Mouse (Mus musculus): ENCODE measurements around the gene Lrrc25. TPM values are rescaled to one million over a fixed set of nuclear protein-coding genes. Genes with fewer than 3 reads are reported as not detected.

Lrrc25 gene
- polyA plus RNA-seq, 1 experiment, result not detected

DNA sequence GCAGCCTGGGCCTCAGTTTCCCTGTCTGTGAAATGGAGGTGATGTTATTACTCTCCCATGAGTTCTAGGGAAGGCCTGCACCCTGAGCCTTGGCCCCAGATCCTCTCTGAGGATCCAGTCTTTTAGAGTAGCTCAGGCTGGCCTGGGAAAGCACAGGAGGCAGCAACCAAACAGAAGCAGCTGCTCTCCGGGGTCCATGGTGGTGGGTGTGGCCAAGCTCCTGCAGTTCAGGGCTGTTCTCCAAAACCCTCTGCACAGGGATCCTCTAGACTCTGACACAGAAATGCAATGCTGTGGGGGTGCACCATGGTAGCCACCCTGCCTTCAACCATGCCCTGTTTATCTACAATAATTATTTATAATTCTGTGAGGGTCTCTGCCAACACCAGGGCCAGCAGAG, 2.2 kb upstream of the Lrrc25 start:
- H3K27me3 ChIP-seq (ENCODE audit: control insufficient read depth, insufficient read depth, insufficient read length), result no peaks in the 10 kb centered on the region
- TF ChIP-seq REST (IDR thresholded peaks at IDR 0.05; ENCODE audit: insufficient read depth, insufficient read length) (no peak), TCF3 (IDR thresholded peaks at IDR 0.05; ENCODE audit: insufficient read length, low read depth) (no peak), MYOD1 (IDR thresholded peaks at IDR 0.05; ENCODE audit: control insufficient read depth in 1 of 3, insufficient read length in 2 of 3, low read depth in 2 of 3) (peak in 1 of 3 experiments; percentile 27), E2F4 (IDR thresholded peaks at IDR 0.05; ENCODE audit: insufficient read depth) (no peak), USF1 (IDR thresholded peaks at IDR 0.05; ENCODE audit: low read depth) (no peak), TCF12 (IDR thresholded peaks at IDR 0.05; ENCODE audit: insufficient read depth, poor library complexity, severe bottlenecking) (no peak), SRF (IDR thresholded peaks at IDR 0.05; ENCODE audit: control insufficient read depth, insufficient read length, low read depth) (no peak), MAX (IDR thresholded peaks at IDR 0.05; ENCODE audit: low read depth) (no peak), MYOG (IDR thresholded peaks at IDR 0.05; ENCODE audit: control insufficient read depth in 1 of 3, insufficient read depth in 1 of 3, insufficient read length in 2 of 3, low read depth in 2 of 3) (peak in 1 of 3 experiments; percentile 44), POLR2AphosphoS2 (IDR thresholded peaks at IDR 0.05; ENCODE audit: insufficient read length, low read depth) (no peak)
- no peak overlapping the region for H3K4me3 ChIP-seq
- no peaks in the 10 kb centered on the region for H3K36me3 ChIP-seq (ENCODE audit: control insufficient read depth, insufficient read depth)
- H3K4me2 ChIP-seq (ENCODE audit: low read depth), result no peak overlapping the region
- no peak overlapping the region for H3ac ChIP-seq (ENCODE audit: control insufficient read depth, insufficient read length)
- no peaks in the 10 kb centered on the region for H3K79me2 ChIP-seq (ENCODE audit: control insufficient read depth, insufficient read depth)

GRCm38 (mm10) chr8:70614469-70614868, 1.5 kb upstream of the Lrrc25 start:
- H3K4me2 ChIP-seq (ENCODE audit: low read depth), result no peak overlapping the region
- H3K4me3 ChIP-seq, result no peak overlapping the region
- no peaks in the 10 kb centered on the region for H3K27me3 ChIP-seq (ENCODE audit: control insufficient read depth, insufficient read depth, insufficient read length)
- H3K79me2 ChIP-seq (ENCODE audit: control insufficient read depth, insufficient read depth), result no peaks in the 10 kb centered on the region
- no peak overlapping the region for H3ac ChIP-seq (ENCODE audit: control insufficient read depth, insufficient read length)
- no peaks in the 10 kb centered on the region for H3K36me3 ChIP-seq (ENCODE audit: control insufficient read depth, insufficient read depth)
- TF ChIP-seq MYOG (IDR thresholded peaks at IDR 0.05; ENCODE audit: control insufficient read depth in 1 of 3, insufficient read depth in 1 of 3, insufficient read length in 2 of 3, low read depth in 2 of 3) (no peak), CEBPB (IDR thresholded peaks at IDR 0.05; ENCODE audit: insufficient read depth, poor library complexity, severe bottlenecking) (no peak)

GRCm38 (mm10) chr8:70615281-70615680, 674 bp upstream of the Lrrc25 start:
- Histone ChIP-seq H3ac (ENCODE audit: control insufficient read depth, insufficient read length) (no peak overlapping the region), H3K4me3 (no peak overlapping the region), H3K4me2 (ENCODE audit: low read depth) (no peak overlapping the region), H3K36me3 (ENCODE audit: control insufficient read depth, insufficient read depth) (no peaks in the 10 kb centered on the region), H3K27me3 (ENCODE audit: control insufficient read depth, insufficient read depth, insufficient read length) (no peaks in the 10 kb centered on the region), H3K79me2 (ENCODE audit: control insufficient read depth, insufficient read depth) (no peaks in the 10 kb centered on the region)
- TF ChIP-seq USF1 (IDR thresholded peaks at IDR 0.05; ENCODE audit: low read depth), result no peak

DNA sequence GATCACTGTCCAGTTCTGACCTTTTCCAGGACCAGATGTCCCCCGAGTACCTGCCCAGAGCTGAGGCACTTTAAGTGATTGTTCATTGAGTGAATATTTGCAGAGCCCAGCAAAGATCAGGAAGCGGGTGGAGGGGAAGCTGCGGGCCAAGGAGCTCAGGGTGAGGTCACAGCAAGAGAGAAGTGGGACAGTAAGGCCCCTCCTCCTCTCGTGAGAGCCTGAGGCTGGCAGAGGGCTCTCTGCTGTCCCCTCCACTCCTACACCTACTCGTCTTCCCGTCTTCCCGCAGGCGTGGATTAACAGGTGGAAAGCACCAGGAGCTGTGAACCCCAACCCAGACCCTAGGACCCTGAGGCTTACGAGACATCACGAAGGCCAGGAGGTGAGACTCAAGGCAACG, 690 bp downstream of the Lrrc25 start:
- no peak for TF ChIP-seq USF1 (IDR thresholded peaks at IDR 0.05; ENCODE audit: low read depth)
- no peak for TF ChIP-seq POLR2A (IDR thresholded peaks at IDR 0.05; ENCODE audit: insufficient read length, low read depth)
- TF ChIP-seq SRF (IDR thresholded peaks at IDR 0.05; ENCODE audit: control insufficient read depth, insufficient read length, low read depth), result no peak
- no peak for TF ChIP-seq TCF12 (IDR thresholded peaks at IDR 0.05; ENCODE audit: insufficient read depth, poor library complexity, severe bottlenecking)
- TF ChIP-seq CEBPB (IDR thresholded peaks at IDR 0.05; ENCODE audit: insufficient read depth, poor library complexity, severe bottlenecking), result no peak
- TF ChIP-seq POLR2AphosphoS2 (IDR thresholded peaks at IDR 0.05; ENCODE audit: insufficient read length, low read depth), result no peak
- TF ChIP-seq MAX (IDR thresholded peaks at IDR 0.05; ENCODE audit: low read depth), result no peak
- TF ChIP-seq MYOD1 (IDR thresholded peaks at IDR 0.05; ENCODE audit: control insufficient read depth in 1 of 3, insufficient read length in 2 of 3, low read depth in 2 of 3), result no peak
- no peak for TF ChIP-seq TCF3 (IDR thresholded peaks at IDR 0.05; ENCODE audit: insufficient read length, low read depth)
- TF ChIP-seq REST (IDR thresholded peaks at IDR 0.05; ENCODE audit: insufficient read depth, insufficient read length), result no peak
- no peak for TF ChIP-seq E2F4 (IDR thresholded peaks at IDR 0.05; ENCODE audit: insufficient read depth)
- TF ChIP-seq MYOG (IDR thresholded peaks at IDR 0.05; ENCODE audit: control insufficient read depth in 1 of 3, insufficient read depth in 1 of 3, insufficient read length in 2 of 3, low read depth in 2 of 3), result no peak
- no peak overlapping the region for H3ac ChIP-seq (ENCODE audit: control insufficient read depth, insufficient read length)
- H3K4me2 ChIP-seq (ENCODE audit: low read depth), result no peak overlapping the region
- H3K27me3 ChIP-seq (ENCODE audit: control insufficient read depth, insufficient read depth, insufficient read length), result no peaks in the 10 kb centered on the region
- no peaks in the 10 kb centered on the region for H3K36me3 ChIP-seq (ENCODE audit: control insufficient read depth, insufficient read depth)
- no peak overlapping the region for H3K4me3 ChIP-seq
- H3K79me2 ChIP-seq (ENCODE audit: control insufficient read depth, insufficient read depth), result no peaks in the 10 kb centered on the region

- no peaks in the 10 kb centered on the region for H3K79me2 ChIP-seq (ENCODE audit: control insufficient read depth, insufficient read depth)
- no peak overlapping the region for H3K4me2 ChIP-seq (ENCODE audit: low read depth)
- no peak overlapping the region for H3ac ChIP-seq (ENCODE audit: control insufficient read depth, insufficient read length)
- no peaks in the 10 kb centered on the region for H3K36me3 ChIP-seq (ENCODE audit: control insufficient read depth, insufficient read depth)
- no peak overlapping the region for H3K4me3 ChIP-seq
- TF ChIP-seq SRF (IDR thresholded peaks at IDR 0.05; ENCODE audit: control insufficient read depth, insufficient read length, low read depth) (no peak), POLR2AphosphoS2 (IDR thresholded peaks at IDR 0.05; ENCODE audit: insufficient read length, low read depth) (no peak), MYOG (IDR thresholded peaks at IDR 0.05; ENCODE audit: control insufficient read depth in 1 of 3, insufficient read depth in 1 of 3, insufficient read length in 2 of 3, low read depth in 2 of 3) (no peak), MAX (IDR thresholded peaks at IDR 0.05; ENCODE audit: low read depth) (no peak), USF1 (IDR thresholded peaks at IDR 0.05; ENCODE audit: low read depth) (no peak), TCF12 (IDR thresholded peaks at IDR 0.05; ENCODE audit: insufficient read depth, poor library complexity, severe bottlenecking) (no peak), E2F4 (IDR thresholded peaks at IDR 0.05; ENCODE audit: insufficient read depth) (no peak), MYOD1 (IDR thresholded peaks at IDR 0.05; ENCODE audit: control insufficient read depth in 1 of 3, insufficient read length in 2 of 3, low read depth in 2 of 3) (no peak), TCF3 (IDR thresholded peaks at IDR 0.05; ENCODE audit: insufficient read length, low read depth) (no peak), CEBPB (IDR thresholded peaks at IDR 0.05; ENCODE audit: insufficient read depth, poor library complexity, severe bottlenecking) (no peak), REST (IDR thresholded peaks at IDR 0.05; ENCODE audit: insufficient read depth, insufficient read length) (no peak), POLR2A (IDR thresholded peaks at IDR 0.05; ENCODE audit: insufficient read length, low read depth) (no peak)
- H3K27me3 ChIP-seq (ENCODE audit: control insufficient read depth, insufficient read depth, insufficient read length), result no peaks in the 10 kb centered on the region
Observed at GRCm38 (mm10) chr8:70617985-70618384, 2.0 kb downstream of the Lrrc25 start.

Data from myocyte (in vitro differentiated cells).